Mouse (Mus musculus): ENCODE measurements around the gene 4833420G17Rik.
"Not testable (repeated sequence)": the region's sequence is repeated elsewhere in the genome, so short reads cannot be mapped to it uniquely, and the experiment has no call there.

4833420G17Rik gene

GRCm38 (mm10) chr13:119462596-119463560 lies at the start of gene 4833420G17Rik:
Gene 4833420G17Rik, plus strand, starts transcription at chr13:119462768.
- DNase-seq: peak; percentile 92 to 93

GRCm38 (mm10) chr13:119413026-119413425 lies 49.5 kb upstream of the 4833420G17Rik start:
- DNase-seq: no peak

GRCm38 (mm10) chr13:119418479-119418878 lies 44.1 kb upstream of the 4833420G17Rik start:
- no peak for DNase-seq

GRCm38 (mm10) chr13:119430164-119430563 lies 32.4 kb upstream of the 4833420G17Rik start:
- DNase-seq: peak; percentile 22 to 26

GRCm38 (mm10) chr13:119432041-119432440 lies 30.5 kb upstream of the 4833420G17Rik start:
- DNase-seq: no peak

DNA sequence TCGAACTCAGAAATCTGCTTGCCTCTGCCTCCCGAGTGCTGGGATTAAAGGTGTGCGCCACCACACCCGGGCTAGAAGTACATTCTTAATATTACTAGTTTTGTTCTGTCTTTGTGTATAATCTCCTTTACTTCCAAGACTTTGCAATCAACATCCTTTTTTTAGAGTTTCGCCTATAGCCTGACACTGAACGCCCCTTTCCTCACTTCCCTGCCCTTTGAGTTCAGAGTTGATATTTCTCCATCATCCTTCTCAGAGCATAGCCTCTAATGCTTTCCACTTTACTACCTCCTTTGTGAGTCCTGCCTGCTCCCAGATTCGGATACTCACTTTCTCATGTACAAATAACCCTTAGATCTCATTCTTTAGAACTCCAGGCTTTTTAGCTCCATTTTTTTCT lies 28.2 kb upstream of the 4833420G17Rik start:
- DNase-seq: no peak

DNA sequence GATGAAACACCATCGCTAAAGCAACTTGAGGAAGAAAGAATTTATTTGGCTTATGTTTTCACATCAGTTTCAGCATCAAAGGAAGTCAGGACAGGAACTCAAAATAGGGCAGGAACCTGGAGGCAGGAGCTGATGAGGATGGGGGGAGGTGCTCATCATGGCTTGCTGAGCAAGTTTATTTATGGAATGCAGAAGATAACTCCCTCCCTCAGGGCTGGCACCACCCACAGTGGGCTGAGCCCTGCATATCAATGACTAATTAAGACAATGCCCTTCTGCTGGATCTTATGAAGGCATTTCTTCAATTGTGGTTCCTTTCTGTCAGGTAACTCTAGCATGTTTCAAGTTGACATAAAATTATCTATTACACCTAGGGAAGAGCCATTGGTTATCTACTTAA lies 20.3 kb upstream of the 4833420G17Rik start:
- DNase-seq: no peak

GRCm38 (mm10) chr13:119453563-119453962 lies 9.0 kb upstream of the 4833420G17Rik start:
- no peak for DNase-seq

- DNase-seq: no peak
Observed at GRCm38 (mm10) chr13:119455082-119455481, 7.5 kb upstream of the 4833420G17Rik start.

- no peak for DNase-seq
Observed at GRCm38 (mm10) chr13:119456342-119456741, 6.2 kb upstream of the 4833420G17Rik start.

DNA sequence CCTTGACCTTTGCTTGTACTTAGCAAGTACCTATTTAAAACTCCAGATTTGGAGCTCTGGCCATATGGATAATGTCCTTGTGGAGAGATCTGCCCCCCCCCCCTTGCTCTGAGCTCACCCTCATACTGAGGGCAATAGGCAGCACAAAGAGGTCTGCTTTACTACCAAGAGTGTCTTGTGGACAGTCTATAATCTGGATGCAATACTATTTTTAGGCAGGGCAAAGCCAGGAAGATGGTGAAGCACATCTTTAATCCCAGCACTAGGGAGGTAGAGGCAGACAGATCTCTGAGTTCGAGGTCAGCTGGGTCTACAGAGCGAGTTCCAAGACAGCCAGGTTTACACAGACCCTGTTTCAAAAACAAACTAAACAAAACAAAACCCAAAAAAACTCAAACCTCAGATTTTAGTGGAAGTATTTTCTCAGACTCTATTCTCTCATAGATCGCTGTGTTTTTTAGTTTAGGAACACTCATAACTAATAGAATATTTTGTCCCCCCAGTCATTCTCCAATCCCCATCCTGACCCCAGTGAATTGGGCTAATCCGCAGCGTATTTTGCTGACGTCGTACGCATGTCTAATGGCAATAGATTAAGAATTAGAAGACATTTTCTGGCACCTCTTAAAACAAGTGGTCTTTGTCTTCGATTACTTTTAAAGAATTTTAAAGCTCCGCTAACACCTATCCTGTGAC lies 520 bp upstream of the 4833420G17Rik start:
- DNase-seq: peak; percentile 9 to 28

DNA sequence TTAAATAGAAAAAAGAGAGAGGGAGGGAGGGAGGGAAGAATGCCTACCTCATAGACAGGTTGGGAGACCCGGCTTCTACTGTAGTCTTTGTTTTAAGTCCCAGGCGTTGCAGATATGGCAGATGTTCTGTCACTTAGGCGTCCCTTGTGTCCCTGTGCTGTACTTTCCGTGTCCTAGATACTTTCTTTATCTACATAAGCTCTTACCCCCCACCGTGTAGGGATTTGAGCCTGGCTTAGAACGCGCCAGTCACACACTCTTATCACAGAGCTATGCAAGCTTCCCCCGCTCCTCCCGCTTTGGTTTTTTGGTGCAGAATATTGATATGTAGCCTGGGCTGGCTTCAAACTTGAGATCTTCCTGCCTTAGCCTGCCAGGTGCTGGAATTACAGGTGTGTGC lies 14.1 kb downstream of the 4833420G17Rik start:
- no peak for DNase-seq

GRCm38 (mm10) chr13:119477789-119478188 lies 15.2 kb downstream of the 4833420G17Rik start:
- DNase-seq: no peak

DNA sequence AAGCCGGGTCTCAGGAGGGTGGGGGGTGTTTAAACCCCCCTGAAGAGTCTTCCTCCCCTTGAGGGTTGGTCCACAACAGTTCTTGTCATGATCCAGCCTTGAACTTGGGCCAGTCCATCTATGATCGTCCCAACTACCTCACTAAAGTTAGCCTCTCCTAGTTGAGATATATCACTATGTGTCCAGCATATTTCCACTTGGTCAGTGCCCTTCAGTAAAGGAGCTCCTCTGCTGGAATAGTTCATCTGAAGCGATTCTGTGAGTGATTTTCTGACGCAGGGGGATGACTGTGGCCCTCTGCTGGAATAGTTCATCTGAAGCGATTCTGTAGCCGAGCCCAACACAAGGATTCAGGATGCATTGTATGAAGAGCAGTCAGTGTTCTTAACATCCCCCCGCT lies 24.8 kb downstream of the 4833420G17Rik start:
- peak; percentile 7 to 14 for DNase-seq

GRCm38 (mm10) chr13:119487880-119488580 lies 25.5 kb downstream of the 4833420G17Rik start, which contains the start of the genes Tmem267 and 3110070M22Rik:
Gene Tmem267, plus strand, starts transcription at chr13:119488039.
Gene 3110070M22Rik, minus strand, starts transcription at chr13:119488383.
- DNase-seq: peak; percentile 91 to 94

DNA sequence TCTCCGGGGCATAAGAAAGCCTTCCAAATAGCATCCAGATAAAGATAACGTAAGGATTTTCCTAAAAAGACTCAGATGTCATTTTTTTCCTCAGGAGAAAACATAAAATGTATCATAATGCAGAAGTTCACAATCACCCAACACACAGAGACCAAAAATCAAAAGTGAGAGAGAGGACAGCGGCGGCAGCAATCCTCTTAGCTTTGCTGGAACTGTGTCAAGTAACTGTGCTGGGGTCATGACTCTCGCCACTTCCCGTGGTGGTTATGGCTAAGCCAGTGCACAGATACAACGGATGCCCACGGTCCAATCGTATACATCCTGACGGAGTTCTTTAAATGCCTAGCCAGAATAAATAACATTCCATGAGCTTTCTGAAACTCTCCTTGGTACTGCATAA lies 29.5 kb downstream of the 4833420G17Rik start:
- not testable (repeated sequence) for DNase-seq

- not testable (repeated sequence) for DNase-seq
Observed at GRCm38 (mm10) chr13:119494938-119495337, 32.4 kb downstream of the 4833420G17Rik start.

Data from cerebellum, postnatal 10 days (tissue).